Mouse (Mus musculus) cerebellum, adult 2 months (tissue): ENCODE data around the gene Apobec2.

Experiments
- CTCF ChIP-seq: fragments of 200-500 bp; IDR thresholded peaks from 2 replicates; pipeline ENCODE4 v1.5.1; 2011; ENCODE audit warnings: low read depth, mild to moderate bottlenecking, control low read depth, low read length, moderate library complexity, borderline replicate concordance; ENCODE audit not compliant: insufficient read depth
- POLR2A ChIP-seq: fragments of 200-500 bp; IDR thresholded peaks from 2 replicates; pipeline ENCODE4 v1.6.1; 2011; ENCODE audit warnings: low read length, control low read depth, borderline replicate concordance; ENCODE audit not compliant: insufficient read depth

GRCm38 (mm10) chr17:48418174-48418573 is 14.6 kb downstream of the Apobec2 start:
- TF ChIP-seq CTCF = no peak
- no peak for TF ChIP-seq POLR2A
